Mouse (Mus musculus) forebrain, embryonic 10.5 days (tissue): ENCODE measurements around the gene AI593442. TPM values are rescaled to one million over a fixed set of nuclear protein-coding genes. Genes with fewer than 3 reads are reported as not detected.

Source experiments
- DNase-seq: peaks from one replicate; pipeline ENCODE4 v3.0.0-alpha.2; 2017; ENCODE audit warnings: low spot score; ENCODE audit errors: extremely low spot score
- H3K27ac ChIP-seq: fragments of 300-500 bp; sonication (generic); 2 replicates; pipeline ENCODE4 v1.5.1; 2016; ENCODE audit warnings: mild to moderate bottlenecking
- H3K27me3 ChIP-seq: fragments of 300-500 bp; sonication (generic); 2 replicates; pipeline ENCODE4 v1.6.1; 2016; ENCODE audit warnings: mild to moderate bottlenecking; ENCODE audit not compliant: poor library complexity, severe bottlenecking
- H3K36me3 ChIP-seq: fragments of 300-500 bp; sonication (generic); replicated peaks from 2 replicates; pipeline ENCODE4 v1.6.1; 2016; ENCODE audit warnings: mild to moderate bottlenecking, moderate library complexity
- H3K4me1 ChIP-seq: fragments of 300-500 bp; sonication (generic); 2 replicates; pipeline ENCODE4 v1.6.1; 2016
- H3K4me3 ChIP-seq: fragments of 300-500 bp; sonication (generic); 2 replicates; pipeline ENCODE4 v1.5.1; 2016; ENCODE audit warnings: mild to moderate bottlenecking, moderate library complexity
- H3K9me3 ChIP-seq: fragments of 300-500 bp; sonication (generic); 2 replicates; pipeline ENCODE4 v1.6.1; 2016; ENCODE audit warnings: mild to moderate bottlenecking, moderate library complexity
- WGBS: fragments of 180-500 bp; shearing (Covaris S2); methylation state at CpG from one replicate; pipeline ENCODE4 v1.1.7; 2016; 5-methylcytosine and 5-hydroxymethylcytosine counted together
- polyA plus RNA-seq: library from polyadenylated mRNA; unstranded; fragments of >200 nt; fragmentation: Nextera tagmentation; extraction: Ambion mirVana; gene quantifications from 2 replicates; pipeline ENCODE4 v1.2.1, GENCODE M21; 2016

Gene AI593442
- polyA plus RNA-seq, 1 experiment from 2014 or later, result 0.19 TPM

- no peak overlapping the region for H3K27ac ChIP-seq
- H3K27me3 ChIP-seq, result no peaks in the 10 kb centered on the region
- DNase-seq, result no peak
- H3K9me3 ChIP-seq, result no peaks in the 10 kb centered on the region
- H3K4me1 ChIP-seq, result no peaks in the 10 kb centered on the region
- no peaks in the 10 kb centered on the region for H3K36me3 ChIP-seq
- 96% methylated on average over 4 of the region's 4 CpGs for WGBS
- H3K4me3 ChIP-seq, result no peak overlapping the region
Measured at GRCm38 (mm10) chr9:52644156-52644555, 35.4 kb downstream of the AI593442 start.

GRCm38 (mm10) chr9:52635991-52636390 lies 43.6 kb downstream of the AI593442 start:
- H3K4me1 ChIP-seq, result no peaks in the 10 kb centered on the region
- H3K4me3 ChIP-seq, result no peak overlapping the region
- 80% methylated on average over 2 of the region's 2 CpGs for WGBS
- H3K36me3 ChIP-seq, result no peaks in the 10 kb centered on the region
- H3K9me3 ChIP-seq, result no peaks in the 10 kb centered on the region
- DNase-seq, result no peak
- no peaks in the 10 kb centered on the region for H3K27me3 ChIP-seq
- H3K27ac ChIP-seq, result no peak overlapping the region

GRCm38 (mm10) chr9:52623926-52624325 lies 55.7 kb downstream of the AI593442 start:
- Histone ChIP-seq H3K4me3 (no peak overlapping the region), H3K36me3 (no peaks in the 10 kb centered on the region), H3K9me3 (no peaks in the 10 kb centered on the region), H3K4me1 (no peaks in the 10 kb centered on the region), H3K27ac (no peak overlapping the region), H3K27me3 (no peaks in the 10 kb centered on the region)
- WGBS, result 72% methylated on average over 4 of the region's 4 CpGs
- no peak for DNase-seq
